Mouse (Mus musculus) left cerebral cortex, postnatal 4 days (tissue): ENCODE data around the gene Raet1e. TPM values are rescaled to one million over a fixed set of nuclear protein-coding genes. Genes with fewer than 3 reads are reported as not detected.
"Not testable (repeated sequence)": the region's sequence is repeated elsewhere in the genome, so short reads cannot be mapped to it uniquely, and the experiment has no call there.

ENCODE experiments used
- DNase-seq: peaks from one replicate; pipeline ENCODE4 v3.0.0-alpha.2; 2022
- intact Hi-C: fragments of 180-260 bp; cut with DNase I; formaldehyde crosslinking; loops from one replicate; pipeline ENCODE4 v1.15.1; 2025
- total RNA-seq, 2 experiments: library from RNA; stranded (reverse); gene quantifications; 2 replicates each; pipeline ENCODE4 v1.2.3; 2021

Raet1e gene
- under 1 TPM; 0.42 to 0.44 TPM for total RNA-seq

- intact Hi-C loops = loop anchor here (10.0 kb wide), 1 partner anchor 124 kb away; no protein-coding TSS in a partner anchor
- DNase-seq = peak; percentile 57
Observed at GRCm38 (mm10) chr10:22158310-22158999, at the start of gene Raet1e, which contains the start of gene H60b. Raet1e (plus strand) TSS chr10:22158569. H60b (plus strand) TSS chr10:22158586.

- intact Hi-C loops = no loop called here
- peak; percentile 82 for DNase-seq
Observed at GRCm38 (mm10) chr10:22140665-22141280, 17.6 kb upstream of the Raet1e start.

- intact Hi-C loops, DNase-seq: not testable (repeated sequence)
Observed at GRCm38 (mm10) chr10:22142194-22142593, 16.2 kb upstream of the Raet1e start.

GRCm38 (mm10) chr10:22142926-22143325 is 15.4 kb upstream of the Raet1e start:
- intact Hi-C loops = no loop called here
- DNase-seq = no peak

GRCm38 (mm10) chr10:22148441-22149072 is 9.8 kb upstream of the Raet1e start:
- intact Hi-C loops = no loop called here
- DNase-seq = peak; percentile 46

GRCm38 (mm10) chr10:22149073-22149690 is 9.2 kb upstream of the Raet1e start, which contains the start of gene E030030I06Rik:
E030030I06Rik (minus strand) TSS chr10:22149270.
- intact Hi-C loops = no loop called here

GRCm38 (mm10) chr10:22149691-22150465 is 8.5 kb upstream of the Raet1e start:
- intact Hi-C loops = loop anchor here (10.0 kb wide), 1 partner anchor 115 kb away; no protein-coding TSS in a partner anchor

More at GRCm38 (mm10) chr10:22149073-22149690, 9.2 kb upstream of the Raet1e start, which contains the start of gene E030030I06Rik:
- no peak for DNase-seq

GRCm38 (mm10) chr10:22150593-22150992 is 7.8 kb upstream of the Raet1e start:
- no peak for DNase-seq
- intact Hi-C loops = loop anchor here (10.0 kb wide), 1 partner anchor 116 kb away; no protein-coding TSS in a partner anchor

More at GRCm38 (mm10) chr10:22149691-22150465, 8.5 kb upstream of the Raet1e start:
- no peak for DNase-seq

GRCm38 (mm10) chr10:22151056-22151862 is 7.1 kb upstream of the Raet1e start:
- not testable (repeated sequence) for DNase-seq
- intact Hi-C loops = loop anchor here (10.0 kb wide), 1 partner anchor 116 kb away; no protein-coding TSS in a partner anchor

- intact Hi-C loops = loop anchor here (10.0 kb wide), 1 partner anchor 117 kb away; no protein-coding TSS in a partner anchor
- DNase-seq = not testable (repeated sequence)
Observed at GRCm38 (mm10) chr10:22151863-22152640, 6.3 kb upstream of the Raet1e start.

GRCm38 (mm10) chr10:22153147-22153690 is 5.2 kb upstream of the Raet1e start:
- DNase-seq = not testable (repeated sequence)
- intact Hi-C loops = loop anchor here (10.0 kb wide), 1 partner anchor 118 kb away; no protein-coding TSS in a partner anchor

- DNase-seq = not testable (repeated sequence)
- intact Hi-C loops = loop anchor here (10.0 kb wide), 1 partner anchor 119 kb away; no protein-coding TSS in a partner anchor
Observed at GRCm38 (mm10) chr10:22154127-22154526, 4.2 kb upstream of the Raet1e start.

- intact Hi-C loops = loop anchor here (10.0 kb wide), 1 partner anchor 120 kb away; no protein-coding TSS in a partner anchor
- no peak for DNase-seq
Observed at GRCm38 (mm10) chr10:22154871-22155799, 3.2 kb upstream of the Raet1e start.

- intact Hi-C loops = loop anchor here (10.0 kb wide), 1 partner anchor 124 kb away; no protein-coding TSS in a partner anchor
- DNase-seq = no peak
Observed at GRCm38 (mm10) chr10:22159131-22159561, 777 bp downstream of the Raet1e start.

- DNase-seq = no peak
- intact Hi-C loops = loop anchor here (10.0 kb wide), 1 partner anchor 125 kb away; no protein-coding TSS in a partner anchor
Observed at GRCm38 (mm10) chr10:22159581-22160140, 1.3 kb downstream of the Raet1e start.

GRCm38 (mm10) chr10:22163279-22163678 is 4.9 kb downstream of the Raet1e start:
- intact Hi-C loops, DNase-seq: not testable (repeated sequence)
